Mouse (Mus musculus) testis, adult 2 months (tissue): ENCODE results near the gene Pim1. TPM values are rescaled to one million over a fixed set of nuclear protein-coding genes. Genes with fewer than 3 reads are reported as not detected.

Experiments
- H3K27ac ChIP-seq: fragments of 200-500 bp; 2 replicates; pipeline ENCODE4 v1.5.1; 2012; ENCODE audit warnings: low read depth, low read length; ENCODE audit not compliant: control insufficient read depth, insufficient read depth
- H3K27me3 ChIP-seq: fragments of 200-500 bp; 2 replicates; pipeline ENCODE4 v1.6.1; 2012; ENCODE audit warnings: mild to moderate bottlenecking, low read length, moderate library complexity; ENCODE audit not compliant: control insufficient read depth, insufficient read depth
- H3K36me3 ChIP-seq: fragments of 200-500 bp; 2 replicates; pipeline ENCODE4 v1.6.1; 2012; ENCODE audit warnings: mild to moderate bottlenecking, low read length; ENCODE audit not compliant: control insufficient read depth, insufficient read depth
- H3K4me1 ChIP-seq: fragments of 200-500 bp; 2 replicates; pipeline ENCODE4 v1.6.1; 2012; ENCODE audit warnings: low read length; ENCODE audit not compliant: control insufficient read depth, insufficient read depth
- H3K4me3 ChIP-seq: fragments of 200-500 bp; 2 replicates; pipeline ENCODE4 v1.5.1; 2012; ENCODE audit warnings: low read depth, mild to moderate bottlenecking, low read length, moderate library complexity, mixed read lengths; ENCODE audit not compliant: control insufficient read depth
- CTCF ChIP-seq: fragments of 200-500 bp; IDR thresholded peaks from 2 replicates; pipeline ENCODE4 v1.5.1; 2012; ENCODE audit warnings: low read depth, mild to moderate bottlenecking, inconsistent platforms, low read length, moderate library complexity; ENCODE audit not compliant: control insufficient read depth, insufficient read depth, insufficient replicate concordance
- POLR2A ChIP-seq: fragments of 200-500 bp; IDR thresholded peaks from 2 replicates; pipeline ENCODE4 v1.6.1; 2012; ENCODE audit warnings: low read depth, mild to moderate bottlenecking, inconsistent platforms, low read length, moderate library complexity; ENCODE audit not compliant: control insufficient read depth
- polyA plus RNA-seq: library from polyadenylated mRNA; depleted of rRNA; stranded (reverse); fragments of >200 nt; gene quantifications from 2 replicates; pipeline ENCODE4 v1.2.3, GENCODE M21; 2012

Gene Pim1
- polyA plus RNA-seq, 1 experiment = 87.2 TPM

GRCm38 (mm10) chr17:29482632-29483031 lies 7.9 kb upstream of the Pim1 start:
- no peaks in the 10 kb centered on the region for H3K36me3 ChIP-seq
- H3K27ac ChIP-seq = no peak overlapping the region
- peak overlapping the region; percentile 73 for H3K4me3 ChIP-seq
- no peaks in the 10 kb centered on the region for H3K4me1 ChIP-seq
- TF ChIP-seq CTCF = peak; percentile 51; the same call in 1 of the 2 replicates
- TF ChIP-seq POLR2A = no peak
- H3K27me3 ChIP-seq = no peaks in the 10 kb centered on the region

GRCm38 (mm10) chr17:29483282-29483681 lies 7.3 kb upstream of the Pim1 start:
- Histone ChIP-seq H3K4me1 (no peaks in the 10 kb centered on the region), H3K4me3 (peak overlapping the region; percentile 73), H3K36me3 (no peaks in the 10 kb centered on the region), H3K27ac (no peak overlapping the region), H3K27me3 (no peaks in the 10 kb centered on the region)
- no peak for TF ChIP-seq POLR2A
- no peak for TF ChIP-seq CTCF

- no peak overlapping the region for H3K27ac ChIP-seq
- peaks cover 7% of the 10 kb centered on the region for H3K4me1 ChIP-seq
- peak overlapping the region; percentile 44; the same call in 1 of the 2 replicates for H3K4me3 ChIP-seq
- no peaks in the 10 kb centered on the region for H3K27me3 ChIP-seq
- H3K36me3 ChIP-seq = no peaks in the 10 kb centered on the region
- TF ChIP-seq CTCF = no peak
- TF ChIP-seq POLR2A = no peak
These were observed 6.1 kb upstream of the Pim1 start for GRCm38 (mm10) chr17:29484431-29484830.

- Histone ChIP-seq H3K4me1 (peaks cover 12% of the 10 kb centered on the region), H3K4me3 (peak overlapping the region; percentile 60), H3K27ac (no peak overlapping the region), H3K36me3 (no peaks in the 10 kb centered on the region), H3K27me3 (no peaks in the 10 kb centered on the region)
- TF ChIP-seq CTCF = no peak
- no peak for TF ChIP-seq POLR2A
These were observed 5.0 kb upstream of the Pim1 start for GRCm38 (mm10) chr17:29485336-29486233.

GRCm38 (mm10) chr17:29488257-29488977 lies 2.1 kb upstream of the Pim1 start:
- peak overlapping the region; percentile 53; the same call in 1 of the 2 replicates for H3K27ac ChIP-seq
- H3K4me1 ChIP-seq = peaks cover 25% of the 10 kb centered on the region
- TF ChIP-seq CTCF (no peak), POLR2A (no peak)
- H3K4me3 ChIP-seq = peak overlapping the region; percentile 90
- H3K27me3 ChIP-seq = no peaks in the 10 kb centered on the region
- no peaks in the 10 kb centered on the region for H3K36me3 ChIP-seq

- peak overlapping the region; percentile 90 for H3K4me3 ChIP-seq
- H3K27ac ChIP-seq = peak overlapping the region; percentile 90
- H3K27me3 ChIP-seq = no peaks in the 10 kb centered on the region
- TF ChIP-seq CTCF (no peak), POLR2A (no peak)
- H3K36me3 ChIP-seq = no peaks in the 10 kb centered on the region
- peaks cover 25% of the 10 kb centered on the region for H3K4me1 ChIP-seq
These were observed 1.3 kb upstream of the Pim1 start for GRCm38 (mm10) chr17:29488978-29489970.
